Mouse (Mus musculus): ENCODE measurements around the gene BC025446. TPM values are rescaled to one million over a fixed set of nuclear protein-coding genes. Genes with fewer than 3 reads are reported as not detected.

BC025446 gene
- polyA plus RNA-seq, 3 experiments from 2014 or later: not detected

Other genes starting within 250 kb of the BC025446 start
- gene Ly6i, start 232.9 kb upstream of the BC025446 start, polyA plus RNA-seq (2017; shearing (Covaris generic)): 1 to 10 TPM in 1 of 3 experiments, under 1 TPM in 2; 0.77 to 1.4 (median 0.85) TPM
- gene Ly6a, start 218.3 kb upstream of the BC025446 start, polyA plus RNA-seq (2017; shearing (Covaris generic)): 1,000 to 10,000 TPM in 1 of 3 experiments, 100 to 1,000 TPM in 2; 364 to 1,307 (median 501) TPM
- gene Ly6c1, start 167.5 kb upstream of the BC025446 start, polyA plus RNA-seq (2017; shearing (Covaris generic)): 100 to 1,000 TPM in 1 of 3 experiments, 10 to 100 TPM in 1, 1 to 10 TPM in 1; 1.9 to 113 (median 61.0) TPM
- 10 to 100 TPM in 2 of 3 experiments, 1 to 10 TPM in 1; 9.1 to 23.1 (median 10.3) TPM for gene Ly6c2, start 104.4 kb upstream of the BC025446 start, polyA plus RNA-seq (2017; shearing (Covaris generic))
- gene Ly6g, start 61.1 kb upstream of the BC025446 start, polyA plus RNA-seq (2017; shearing (Covaris generic)): not detected
- not detected for gene Ly6f, start 52.0 kb downstream of the BC025446 start, polyA plus RNA-seq (2017; shearing (Covaris generic))

Data from inflammation-experienced regulatory T-cells, adult 6 months (primary cell).